Mouse (Mus musculus) intestine, embryonic 16.5 days (tissue): ENCODE results near the gene Stag1. TPM values are rescaled to one million over a fixed set of nuclear protein-coding genes. Genes with fewer than 3 reads are reported as not detected.

Source experiments
- ATAC-seq: fragments of 200-750 bp; cut with Nextera tagmentation; 2 replicates; pipeline ENCODE4 v1.8.0; 2017; ENCODE audit warnings: moderate TSS enrichment, moderate library complexity
- H3K27ac ChIP-seq: fragments of 300-500 bp; sonication (generic); 2 replicates; pipeline ENCODE4 v1.5.1; 2014; ENCODE audit warnings: mild to moderate bottlenecking, low read length
- H3K27me3 ChIP-seq: fragments of 300-500 bp; sonication (generic); replicated peaks from 2 replicates; pipeline ENCODE4 v1.6.1; 2014; ENCODE audit warnings: low read length, control low read depth, mixed read lengths; ENCODE audit not compliant: control insufficient read depth, insufficient read depth
- H3K36me3 ChIP-seq: fragments of 300-500 bp; sonication (generic); 2 replicates; pipeline ENCODE4 v1.6.1; 2014; ENCODE audit warnings: low read length, control low read depth; ENCODE audit not compliant: control insufficient read depth, insufficient read depth
- H3K4me1 ChIP-seq: fragments of 300-500 bp; sonication (generic); 2 replicates; pipeline ENCODE4 v1.6.1; 2014; ENCODE audit warnings: low read length, control low read depth, mixed read lengths; ENCODE audit not compliant: control insufficient read depth, insufficient read depth
- H3K4me2 ChIP-seq: fragments of 300-500 bp; sonication (generic); 2 replicates; pipeline ENCODE4 v1.6.1; 2014; ENCODE audit warnings: low read depth, low read length, control low read depth
- H3K4me3 ChIP-seq: fragments of 300-500 bp; sonication (generic); 2 replicates; pipeline ENCODE4 v1.5.1; 2014; ENCODE audit warnings: mild to moderate bottlenecking, low read length
- H3K9ac ChIP-seq: fragments of 300-500 bp; sonication (generic); 2 replicates; pipeline ENCODE4 v1.6.1; 2014; ENCODE audit warnings: low read depth, low read length
- H3K9me3 ChIP-seq: fragments of 300-500 bp; sonication (generic); 2 replicates; pipeline ENCODE4 v1.6.1; 2016; ENCODE audit warnings: low read length, control low read depth; ENCODE audit not compliant: control insufficient read depth
- WGBS: fragments of 180-500 bp; shearing (Covaris S2); extraction: QIAGEN DNeasy Blood & Tissue Kit; methylation state at CpG from one replicate; pipeline ENCODE4 v1.1.7; 2014; 5-methylcytosine and 5-hydroxymethylcytosine counted together
- polyA plus RNA-seq: library from polyadenylated mRNA; unstranded; fragments of >200 nt; fragmentation: Nextera tagmentation; extraction: Ambion mirVana; gene quantifications from 2 replicates; pipeline ENCODE4 v1.2.1, GENCODE M21; 2015

The Stag1 gene
- polyA plus RNA-seq, 1 experiment from 2014 or later = 29.4 TPM

GRCm38 (mm10) chr9:100896111-100896510, 298.5 kb downstream of the Stag1 start:
- Histone ChIP-seq H3K4me3 (no peak overlapping the region), H3K4me1 (no peaks in the 10 kb centered on the region), H3K9me3 (no peaks in the 10 kb centered on the region), H3K27ac (no peak overlapping the region), H3K27me3 (no peaks in the 10 kb centered on the region), H3K36me3 (no peaks in the 10 kb centered on the region), H3K9ac (no peak overlapping the region), H3K4me2 (no peak overlapping the region)
- 95% methylated on average over 1 of the region's 1 CpGs for WGBS
- ATAC-seq = no peak

DNA sequence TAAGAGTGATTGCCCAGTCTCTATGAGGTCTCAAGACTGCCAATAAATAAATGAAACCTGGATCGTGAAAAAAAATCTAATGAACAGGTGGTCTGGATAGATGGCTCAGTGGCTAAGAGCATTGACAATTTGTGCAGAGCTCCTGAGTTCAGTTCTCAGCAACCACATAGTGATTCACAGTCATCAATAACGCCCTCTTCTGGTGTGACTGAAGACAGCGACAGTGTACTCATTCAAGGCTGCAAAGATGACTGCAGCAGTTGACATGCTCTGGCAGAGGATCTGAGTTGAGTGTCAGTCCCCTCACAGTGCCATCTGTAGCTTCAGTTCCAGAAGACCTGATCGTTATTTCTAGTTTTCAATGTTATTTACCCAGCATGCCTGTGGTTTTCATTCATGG, 300.4 kb downstream of the Stag1 start:
- Histone ChIP-seq H3K4me1 (no peaks in the 10 kb centered on the region), H3K27ac (no peak overlapping the region), H3K9ac (no peak overlapping the region), H3K27me3 (no peaks in the 10 kb centered on the region), H3K4me3 (no peak overlapping the region), H3K9me3 (no peaks in the 10 kb centered on the region), H3K4me2 (no peak overlapping the region), H3K36me3 (no peaks in the 10 kb centered on the region)
- 89% methylated on average over 4 of the region's 4 CpGs for whole genome bisulfite sequencing
- ATAC-seq = no peak

DNA sequence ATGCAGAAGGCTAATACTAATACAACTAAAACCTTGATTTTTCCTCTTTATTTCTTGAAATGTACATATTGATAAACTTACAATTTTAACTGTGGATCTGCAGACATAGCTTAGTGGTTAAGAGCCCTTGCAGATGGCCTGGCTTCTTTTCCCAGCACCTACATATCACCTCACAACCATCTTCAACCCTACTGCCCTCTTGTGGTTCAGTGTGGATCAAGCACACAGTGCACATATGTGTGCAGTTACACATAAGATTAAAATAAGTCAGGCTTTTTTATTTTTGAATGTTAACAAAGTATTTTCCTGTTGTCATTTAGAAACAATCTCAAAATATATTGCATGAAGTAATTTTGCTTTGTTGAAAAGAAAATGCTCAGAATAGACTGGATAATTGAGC, 312.8 kb downstream of the Stag1 start:
- no peak for ATAC-seq
- no peak overlapping the region for H3K4me3 ChIP-seq
- H3K4me2 ChIP-seq = no peak overlapping the region
- H3K9ac ChIP-seq = no peak overlapping the region
- H3K9me3 ChIP-seq = no peaks in the 10 kb centered on the region
- no peaks in the 10 kb centered on the region; the same call in 1 of the 2 replicates for H3K36me3 ChIP-seq
- no peaks in the 10 kb centered on the region for H3K4me1 ChIP-seq
- no peaks in the 10 kb centered on the region for H3K27me3 ChIP-seq
- H3K27ac ChIP-seq = no peak overlapping the region

GRCm38 (mm10) chr9:100917111-100917510, 319.5 kb downstream of the Stag1 start:
- ATAC-seq = no peak
- H3K9me3 ChIP-seq = no peaks in the 10 kb centered on the region
- no peak overlapping the region for H3K4me2 ChIP-seq

GRCm38 (mm10) chr9:100926629-100927028, 329.0 kb downstream of the Stag1 start:
- no peaks in the 10 kb centered on the region for H3K4me1 ChIP-seq
- no peaks in the 10 kb centered on the region for H3K27me3 ChIP-seq
- H3K9me3 ChIP-seq = no peaks in the 10 kb centered on the region
- H3K36me3 ChIP-seq = 0 out of 2 replicates have a peak, but pooled peaks cover 2% of the 10 kb centered on the region
- H3K9ac ChIP-seq = no peak overlapping the region
- peak; percentile 59; the same call in 1 of the 2 replicates for ATAC-seq
- no peak overlapping the region for H3K4me3 ChIP-seq
- no peak overlapping the region for H3K27ac ChIP-seq
- no peak overlapping the region for H3K4me2 ChIP-seq
- WGBS = 74% methylated on average over 4 of the region's 4 CpGs

More at GRCm38 (mm10) chr9:100917111-100917510, 319.5 kb downstream of the Stag1 start:
- no peaks in the 10 kb centered on the region for H3K36me3 ChIP-seq
- H3K4me3 ChIP-seq = no peak overlapping the region
- no peak overlapping the region for H3K27ac ChIP-seq
- no peaks in the 10 kb centered on the region for H3K4me1 ChIP-seq
- H3K27me3 ChIP-seq = no peaks in the 10 kb centered on the region
- WGBS = 55% methylated on average over 2 of the region's 2 CpGs
- no peak overlapping the region for H3K9ac ChIP-seq

DNA sequence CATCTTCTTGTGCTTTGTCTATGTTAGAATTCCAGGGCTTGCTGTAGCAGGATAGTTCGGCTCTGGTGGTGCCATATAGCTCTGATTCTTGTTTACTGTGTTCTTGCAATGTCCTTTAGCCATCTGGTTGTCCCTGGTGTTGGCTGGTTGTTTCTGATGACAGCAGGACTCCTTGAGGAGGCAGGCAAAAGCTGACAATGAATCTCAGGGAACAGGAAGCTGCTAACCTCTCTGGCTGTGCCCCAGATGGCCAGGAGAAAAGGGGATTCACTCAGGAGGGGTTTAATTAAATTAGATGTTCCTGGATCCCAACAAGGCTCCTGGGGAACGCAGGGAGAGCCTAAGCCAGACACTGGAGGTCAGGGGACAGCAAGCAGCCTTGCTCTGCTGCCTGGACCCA, 344.4 kb downstream of the Stag1 start:
- no peaks in the 10 kb centered on the region for H3K36me3 ChIP-seq
- no peaks in the 10 kb centered on the region for H3K27me3 ChIP-seq
- H3K27ac ChIP-seq = no peak overlapping the region
- H3K4me1 ChIP-seq = no peaks in the 10 kb centered on the region
- no peak overlapping the region for H3K4me2 ChIP-seq
- no peak for ATAC-seq
- no peak overlapping the region for H3K4me3 ChIP-seq
- H3K9me3 ChIP-seq = no peaks in the 10 kb centered on the region
- WGBS = 65% methylated on average over 2 of the region's 2 CpGs
- H3K9ac ChIP-seq = no peak overlapping the region

GRCm38 (mm10) chr9:100944677-100945365, 347.2 kb downstream of the Stag1 start:
- H3K27me3 ChIP-seq = no peaks in the 10 kb centered on the region
- 93% methylated on average over 5 of the region's 5 CpGs for WGBS
- no peak overlapping the region for H3K27ac ChIP-seq
- no peak overlapping the region for H3K9ac ChIP-seq
- no peaks in the 10 kb centered on the region for H3K36me3 ChIP-seq
- H3K4me3 ChIP-seq = no peak overlapping the region
- ATAC-seq = no peak
- no peak overlapping the region for H3K4me2 ChIP-seq
- H3K9me3 ChIP-seq = no peaks in the 10 kb centered on the region
- H3K4me1 ChIP-seq = no peaks in the 10 kb centered on the region

- Histone ChIP-seq H3K4me2 (no peak overlapping the region), H3K4me3 (no peak overlapping the region), H3K9me3 (no peaks in the 10 kb centered on the region), H3K27ac (no peak overlapping the region), H3K36me3 (no peaks in the 10 kb centered on the region), H3K4me1 (no peaks in the 10 kb centered on the region), H3K27me3 (no peaks in the 10 kb centered on the region), H3K9ac (no peak overlapping the region)
- 46% methylated on average over 4 of the region's 4 CpGs for WGBS
- ATAC-seq = no peak
These were observed 353.9 kb downstream of the Stag1 start for GRCm38 (mm10) chr9:100951481-100951880.

- no peaks in the 10 kb centered on the region for H3K36me3 ChIP-seq
- H3K9ac ChIP-seq = no peak overlapping the region
- H3K4me3 ChIP-seq = no peak overlapping the region
- no peak overlapping the region for H3K27ac ChIP-seq
- no peaks in the 10 kb centered on the region for H3K4me1 ChIP-seq
- H3K4me2 ChIP-seq = no peak overlapping the region
- WGBS = 84% methylated on average over 5 of the region's 5 CpGs
- no peaks in the 10 kb centered on the region for H3K27me3 ChIP-seq
- no peaks in the 10 kb centered on the region for H3K9me3 ChIP-seq
- ATAC-seq = no peak
These were observed 365.4 kb downstream of the Stag1 start for GRCm38 (mm10) chr9:100962903-100963427.
